Mouse (Mus musculus): Measurements from ENCODE around the gene Gm10334. TPM values are rescaled to one million over a fixed set of nuclear protein-coding genes. Genes with fewer than 3 reads are reported as not detected.
"Not testable (repeated sequence)": the region's sequence is repeated elsewhere in the genome, so short reads cannot be mapped to it uniquely, and the experiment has no call there.

Gm10334 gene
- total RNA-seq (2012; rRNA removed) (not detected in 2 replicates), polyA plus RNA-seq (2012; ENCODE audit: insufficient read depth in 1 of 2, insufficient read length in 2 of 2, low read depth in 1 of 2, low replicate concordance in 2 of 2, missing spikeins in 1 of 2) (not detected)

DNA sequence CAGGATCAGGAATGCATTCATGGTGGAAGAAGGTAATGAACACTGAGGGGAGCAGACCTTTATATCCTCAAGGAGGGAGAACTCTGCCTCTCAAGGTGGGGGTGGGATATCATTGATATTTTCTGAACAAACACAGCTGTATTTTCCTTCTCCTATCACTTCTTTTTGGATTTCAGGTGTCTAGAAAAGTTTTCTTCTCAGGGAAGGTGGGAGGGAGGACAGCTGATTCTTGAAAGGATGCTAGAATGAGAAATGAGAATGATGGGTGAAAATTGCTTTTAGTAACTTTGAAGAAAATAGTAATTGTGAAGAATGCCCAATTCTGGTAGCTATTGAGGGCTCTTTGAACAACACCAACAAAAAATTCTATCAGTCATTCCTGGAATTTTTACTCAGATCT, at the start of gene Gm10334:
Gm10334 (minus strand) TSS at position 101 of the 400 bp plus-strand sequence.
- H3K9me3 ChIP-seq (replicated peaks; ENCODE audit: insufficient read depth, low read length); H3K4me3 ChIP-seq (ENCODE audit: control insufficient read depth in 1 of 2, insufficient read depth in 1 of 2, low read depth in 2 of 2, low read length in 2 of 2); H3K27ac ChIP-seq (ENCODE audit: control insufficient read depth, low read depth, low read length); DNase-seq (ENCODE audit: low read depth, low spot score); H3K9ac ChIP-seq (ENCODE audit: control insufficient read depth, low read depth, low read length, poor library complexity, severe bottlenecking); H3K27me3 ChIP-seq (ENCODE audit: control insufficient read depth in 1 of 2, insufficient read depth in 2 of 2, low read length in 2 of 2); H3K4me1 ChIP-seq (ENCODE audit: control insufficient read depth in 1 of 2, insufficient read depth in 2 of 2, low read length in 2 of 2); H3K79me2 ChIP-seq (ENCODE audit: control insufficient read depth, insufficient read depth, low read length, poor library complexity); H3K36me3 ChIP-seq (ENCODE audit: control insufficient read depth in 1 of 2, insufficient read depth in 2 of 2, low read length in 2 of 2): not testable (repeated sequence)

DNA sequence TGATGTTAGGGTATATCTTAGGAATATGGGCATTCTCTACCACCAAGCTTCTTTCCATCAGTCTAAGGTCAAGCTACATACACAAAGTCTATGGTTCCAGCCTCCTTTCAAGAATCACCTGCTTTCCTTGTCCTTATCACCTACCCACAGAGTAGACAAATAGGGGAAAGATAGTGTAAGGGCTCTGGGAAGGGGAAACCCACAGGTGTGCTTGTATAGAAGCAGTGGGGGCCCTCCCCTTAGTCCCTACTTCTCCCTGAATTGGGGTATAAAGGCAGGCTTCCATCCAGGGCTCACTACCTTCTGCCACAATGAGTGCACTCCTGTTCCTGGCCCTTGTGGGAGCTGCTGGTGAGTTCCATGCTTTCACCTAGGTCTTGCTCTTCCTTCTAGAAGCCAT, 12.7 kb upstream of the Gm10334 start, which contains the start of gene Prss1:
Prss1 (plus strand) TSS at position 301 of the 400 bp plus-strand sequence.
- H3K27ac ChIP-seq (ENCODE audit: control insufficient read depth, low read depth, low read length); DNase-seq (ENCODE audit: low read depth, low spot score); H3K79me2 ChIP-seq (ENCODE audit: control insufficient read depth, insufficient read depth, low read length, poor library complexity); H3K4me1 ChIP-seq (ENCODE audit: control insufficient read depth in 1 of 2, insufficient read depth in 2 of 2, low read length in 2 of 2); H3K27me3 ChIP-seq (ENCODE audit: control insufficient read depth in 1 of 2, insufficient read depth in 2 of 2, low read length in 2 of 2); H3K36me3 ChIP-seq (ENCODE audit: control insufficient read depth in 1 of 2, insufficient read depth in 2 of 2, low read length in 2 of 2); H3K9ac ChIP-seq (ENCODE audit: control insufficient read depth, low read depth, low read length, poor library complexity, severe bottlenecking); H3K9me3 ChIP-seq (replicated peaks; ENCODE audit: insufficient read depth, low read length); H3K4me3 ChIP-seq (ENCODE audit: control insufficient read depth in 1 of 2, insufficient read depth in 1 of 2, low read depth in 2 of 2, low read length in 2 of 2): not testable (repeated sequence)

- H3K27me3 ChIP-seq (ENCODE audit: control insufficient read depth in 1 of 2, insufficient read depth in 2 of 2, low read length in 2 of 2); H3K79me2 ChIP-seq (ENCODE audit: control insufficient read depth, insufficient read depth, low read length, poor library complexity); H3K27ac ChIP-seq (ENCODE audit: control insufficient read depth, low read depth, low read length); H3K9ac ChIP-seq (ENCODE audit: control insufficient read depth, low read depth, low read length, poor library complexity, severe bottlenecking); H3K9me3 ChIP-seq (replicated peaks; ENCODE audit: insufficient read depth, low read length); DNase-seq (ENCODE audit: low read depth, low spot score); H3K4me1 ChIP-seq (ENCODE audit: control insufficient read depth in 1 of 2, insufficient read depth in 2 of 2, low read length in 2 of 2); H3K36me3 ChIP-seq (ENCODE audit: control insufficient read depth in 1 of 2, insufficient read depth in 2 of 2, low read length in 2 of 2); H3K4me3 ChIP-seq (ENCODE audit: control insufficient read depth in 1 of 2, insufficient read depth in 1 of 2, low read depth in 2 of 2, low read length in 2 of 2): not testable (repeated sequence)
Measured at GRCm38 (mm10) chr6:41442261-41442660, 3.7 kb downstream of the Gm10334 start.

Other genes with a start within 250 kb of the Gm10334 start
- gene Try4, start 143.9 kb downstream of the Gm10334 start, total RNA-seq (2012; rRNA removed) = not detected in 2 replicates
- gene Try4, start 143.9 kb downstream of the Gm10334 start, polyA plus RNA-seq (2012; ENCODE audit: insufficient read depth in 1 of 2, insufficient read length in 2 of 2, low read depth in 1 of 2, low replicate concordance in 2 of 2, missing spikeins in 1 of 2) = not detected
- not detected in 2 replicates for gene Try5, start 129.3 kb downstream of the Gm10334 start, total RNA-seq (2012; rRNA removed)
- not detected for gene Try5, start 129.3 kb downstream of the Gm10334 start, polyA plus RNA-seq (2012; ENCODE audit: insufficient read depth in 1 of 2, insufficient read length in 2 of 2, low read depth in 1 of 2, low replicate concordance in 2 of 2, missing spikeins in 1 of 2)
- not detected in 2 replicates for gene Try10, start 92.0 kb downstream of the Gm10334 start, total RNA-seq (2012; rRNA removed)
- gene Try10, start 92.0 kb downstream of the Gm10334 start, polyA plus RNA-seq (2012; ENCODE audit: insufficient read depth in 1 of 2, insufficient read length in 2 of 2, low read depth in 1 of 2, low replicate concordance in 2 of 2, missing spikeins in 1 of 2) = not detected
- not detected in 2 replicates for gene Prss3, start 68.5 kb downstream of the Gm10334 start, total RNA-seq (2012; rRNA removed)
- not detected for gene Prss3, start 68.5 kb downstream of the Gm10334 start, polyA plus RNA-seq (2012; ENCODE audit: insufficient read depth in 1 of 2, insufficient read length in 2 of 2, low read depth in 1 of 2, low replicate concordance in 2 of 2, missing spikeins in 1 of 2)
- not detected in 2 replicates for gene Gm5771, start 53.8 kb downstream of the Gm10334 start, total RNA-seq (2012; rRNA removed)
- gene Gm5771, start 53.8 kb downstream of the Gm10334 start, polyA plus RNA-seq (2012; ENCODE audit: insufficient read depth in 1 of 2, insufficient read length in 2 of 2, low read depth in 1 of 2, low replicate concordance in 2 of 2, missing spikeins in 1 of 2) = not detected
- gene Prss1, start 12.8 kb upstream of the Gm10334 start, total RNA-seq (2012; rRNA removed) = not detected in 2 replicates
- not detected for gene Prss1, start 12.8 kb upstream of the Gm10334 start, polyA plus RNA-seq (2012; ENCODE audit: insufficient read depth in 1 of 2, insufficient read length in 2 of 2, low read depth in 1 of 2, low replicate concordance in 2 of 2, missing spikeins in 1 of 2)
- gene Prss2, start 75.6 kb upstream of the Gm10334 start, total RNA-seq (2012; rRNA removed) = not detected in 2 replicates
- not detected for gene Prss2, start 75.6 kb upstream of the Gm10334 start, polyA plus RNA-seq (2012; ENCODE audit: insufficient read depth in 1 of 2, insufficient read length in 2 of 2, low read depth in 1 of 2, low replicate concordance in 2 of 2, missing spikeins in 1 of 2)
- gene Ephb6, start 159.3 kb upstream of the Gm10334 start, total RNA-seq (2012; rRNA removed) = 0.88 and 1.0 TPM in 2 replicates
- 1 to 10 TPM in 1 of 2 experiments, not detected in 1; 5.2 TPM for gene Ephb6, start 159.3 kb upstream of the Gm10334 start, polyA plus RNA-seq (2012; ENCODE audit: insufficient read depth in 1 of 2, insufficient read length in 2 of 2, low read depth in 1 of 2, low replicate concordance in 2 of 2, missing spikeins in 1 of 2)
- gene Trpv6, start 190.3 kb upstream of the Gm10334 start, total RNA-seq (2012; rRNA removed) = not detected in 2 replicates
- not detected for gene Trpv6, start 190.3 kb upstream of the Gm10334 start, polyA plus RNA-seq (2012; ENCODE audit: insufficient read depth in 1 of 2, insufficient read length in 2 of 2, low read depth in 1 of 2, low replicate concordance in 2 of 2, missing spikeins in 1 of 2)
- gene Trpv5, start 234.6 kb upstream of the Gm10334 start, total RNA-seq (2012; rRNA removed) = 0.07 and 0.12 TPM in 2 replicates
- under 1 TPM in 1 of 2 experiments, not detected in 1; 0.26 TPM for gene Trpv5, start 234.6 kb upstream of the Gm10334 start, polyA plus RNA-seq (2012; ENCODE audit: insufficient read depth in 1 of 2, insufficient read length in 2 of 2, low read depth in 1 of 2, low replicate concordance in 2 of 2, missing spikeins in 1 of 2)
- gene Llcfc1, start 238.3 kb upstream of the Gm10334 start, total RNA-seq (2012; rRNA removed) = not detected in 2 replicates
- not detected for gene Llcfc1, start 238.3 kb upstream of the Gm10334 start, polyA plus RNA-seq (2012; ENCODE audit: insufficient read depth in 1 of 2, insufficient read length in 2 of 2, low read depth in 1 of 2, low replicate concordance in 2 of 2, missing spikeins in 1 of 2)